Mouse (Mus musculus) intestine, embryonic 14.5 days (tissue): ENCODE data around the gene Cnnm2. TPM values are rescaled to one million over a fixed set of nuclear protein-coding genes. Genes with fewer than 3 reads are reported as not detected.

Source experiments
- ATAC-seq: fragments of 200-750 bp; cut with Nextera tagmentation; replicated peaks from 2 replicates; pipeline ENCODE4 v1.8.0; 2017; ENCODE audit warnings: low read depth, moderate number of reproducible peaks, moderate TSS enrichment, moderate library complexity; ENCODE audit not compliant: low FRiP score, low TSS enrichment
- DNase-seq: peaks from one replicate; pipeline ENCODE4 v3.0.0-alpha.2; 2018; ENCODE audit warnings: low spot score
- H3K27ac ChIP-seq: fragments of 300-500 bp; sonication (generic); 2 replicates; pipeline ENCODE4 v1.5.1; 2014; ENCODE audit warnings: low read depth, mild to moderate bottlenecking, control low read depth
- H3K27me3 ChIP-seq: fragments of 300-500 bp; sonication (generic); replicated peaks from 2 replicates; pipeline ENCODE4 v1.6.1; 2014; ENCODE audit warnings: low read length, control low read depth; ENCODE audit not compliant: control insufficient read depth, insufficient read depth
- H3K36me3 ChIP-seq: fragments of 300-500 bp; sonication (generic); 2 replicates; pipeline ENCODE4 v1.6.1; 2014; ENCODE audit warnings: low read length, control low read depth; ENCODE audit not compliant: control insufficient read depth, insufficient read depth
- H3K4me1 ChIP-seq: fragments of 300-500 bp; sonication (generic); replicated peaks from 2 replicates; pipeline ENCODE4 v1.6.1; 2014; ENCODE audit warnings: low read length, control low read depth, mixed read lengths; ENCODE audit not compliant: control insufficient read depth, insufficient read depth
- H3K4me2 ChIP-seq: fragments of 300-500 bp; sonication (generic); 2 replicates; pipeline ENCODE4 v1.6.1; 2014; ENCODE audit warnings: low read length
- H3K4me3 ChIP-seq: fragments of 300-500 bp; sonication (generic); 2 replicates; pipeline ENCODE4 v1.5.1; 2014; ENCODE audit warnings: low read depth, low read length, control low read depth, mixed read lengths
- H3K9ac ChIP-seq: fragments of 300-500 bp; sonication (generic); 2 replicates; pipeline ENCODE4 v1.6.1; 2014; ENCODE audit warnings: mild to moderate bottlenecking, low read length
- H3K9me3 ChIP-seq: fragments of 300-500 bp; sonication (generic); 2 replicates; pipeline ENCODE4 v1.6.1; 2016; ENCODE audit warnings: low read length, control low read depth; ENCODE audit not compliant: control insufficient read depth
- WGBS: fragments of 180-500 bp; shearing (Covaris S2); extraction: QIAGEN DNeasy Blood & Tissue Kit; methylation state at CpG from one replicate; pipeline ENCODE4 v1.1.7; 2014; 5-methylcytosine and 5-hydroxymethylcytosine counted together
- polyA plus RNA-seq: library from polyadenylated mRNA; unstranded; fragments of >200 nt; fragmentation: Nextera tagmentation; extraction: Ambion mirVana; gene quantifications from 2 replicates; pipeline ENCODE4 v1.2.1, GENCODE M21; 2014

Gene Cnnm2
- polyA plus RNA-seq, 1 experiment from 2014 or later: 2.2 TPM

GRCm38 (mm10) chr19:46808261-46808660 is 46.9 kb downstream of the Cnnm2 start:
- Histone ChIP-seq H3K9me3 (no peaks in the 10 kb centered on the region), H3K4me2 (no peak overlapping the region), H3K27ac (no peak overlapping the region), H3K36me3 (no peaks in the 10 kb centered on the region), H3K27me3 (no peaks in the 10 kb centered on the region), H3K4me1 (no peaks in the 10 kb centered on the region), H3K4me3 (no peak overlapping the region), H3K9ac (no peak overlapping the region)
- ATAC-seq (no peak), DNase-seq (no peak)
- WGBS: 92% methylated on average over 5 of the region's 5 CpGs

GRCm38 (mm10) chr19:46809031-46809430 is 47.6 kb downstream of the Cnnm2 start:
- no peaks in the 10 kb centered on the region for H3K27me3 ChIP-seq
- H3K4me2 ChIP-seq: no peak overlapping the region
- no peak for DNase-seq
- no peaks in the 10 kb centered on the region for H3K4me1 ChIP-seq
- no peak overlapping the region for H3K9ac ChIP-seq
- ATAC-seq: no peak
- H3K4me3 ChIP-seq: no peak overlapping the region
- WGBS: 91% methylated on average over 5 of the region's 5 CpGs
- no peaks in the 10 kb centered on the region for H3K9me3 ChIP-seq
- no peak overlapping the region for H3K27ac ChIP-seq
- H3K36me3 ChIP-seq: no peaks in the 10 kb centered on the region

DNA sequence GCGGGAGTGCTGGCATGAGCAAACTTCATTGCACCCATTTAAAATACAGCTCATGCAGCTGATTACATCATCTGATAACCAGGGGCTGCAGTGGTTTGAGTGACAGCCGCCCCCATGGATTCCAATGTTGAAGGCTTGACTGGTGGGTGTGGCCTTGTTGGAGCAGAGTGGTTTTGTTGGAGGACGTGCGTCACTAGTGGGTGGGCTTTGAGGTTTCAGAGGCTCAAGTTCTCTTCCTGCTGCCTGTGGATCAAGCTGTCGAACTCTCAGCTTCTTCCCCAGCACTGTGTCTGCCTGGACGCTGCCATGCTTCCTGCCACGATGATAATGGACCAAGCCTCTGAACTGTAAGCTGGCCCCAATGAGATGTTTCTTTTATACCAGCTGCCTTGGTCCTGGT is 57.9 kb downstream of the Cnnm2 start:
- DNase-seq: no peak
- 59% methylated on average over 7 of the region's 7 CpGs for WGBS
- Histone ChIP-seq H3K27ac (no peak overlapping the region), H3K9ac (no peak overlapping the region), H3K4me1 (no peaks in the 10 kb centered on the region), H3K27me3 (no peaks in the 10 kb centered on the region), H3K36me3 (no peaks in the 10 kb centered on the region), H3K4me2 (no peak overlapping the region), H3K4me3 (no peak overlapping the region), H3K9me3 (no peaks in the 10 kb centered on the region)
- ATAC-seq: no peak

DNA sequence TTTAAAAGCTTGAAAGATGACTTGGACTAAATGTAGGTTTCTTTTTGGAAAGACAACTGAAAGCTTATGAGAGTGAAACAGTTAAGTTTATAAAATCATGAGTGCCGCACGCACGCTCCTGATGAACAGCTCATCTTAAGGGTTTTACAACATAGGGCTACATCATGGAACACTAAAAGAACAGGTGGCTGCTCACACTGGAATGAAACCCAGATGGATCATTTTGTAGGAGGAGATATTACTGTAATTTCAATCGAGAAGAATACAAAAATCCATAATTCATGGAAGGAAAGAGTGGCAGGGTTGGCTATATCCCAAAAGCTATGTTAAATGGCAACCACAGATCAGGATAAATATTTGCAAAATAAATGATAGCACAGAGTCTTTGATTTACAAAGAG is 61.1 kb downstream of the Cnnm2 start:
- WGBS: 48% methylated on average over 4 of the region's 4 CpGs
- no peaks in the 10 kb centered on the region for H3K9me3 ChIP-seq
- H3K9ac ChIP-seq: no peak overlapping the region
- H3K4me1 ChIP-seq: no peaks in the 10 kb centered on the region
- H3K4me2 ChIP-seq: no peak overlapping the region
- DNase-seq: no peak
- ATAC-seq: no peak
- H3K36me3 ChIP-seq: no peaks in the 10 kb centered on the region
- H3K27ac ChIP-seq: no peak overlapping the region
- H3K27me3 ChIP-seq: no peaks in the 10 kb centered on the region
- H3K4me3 ChIP-seq: no peak overlapping the region

DNA sequence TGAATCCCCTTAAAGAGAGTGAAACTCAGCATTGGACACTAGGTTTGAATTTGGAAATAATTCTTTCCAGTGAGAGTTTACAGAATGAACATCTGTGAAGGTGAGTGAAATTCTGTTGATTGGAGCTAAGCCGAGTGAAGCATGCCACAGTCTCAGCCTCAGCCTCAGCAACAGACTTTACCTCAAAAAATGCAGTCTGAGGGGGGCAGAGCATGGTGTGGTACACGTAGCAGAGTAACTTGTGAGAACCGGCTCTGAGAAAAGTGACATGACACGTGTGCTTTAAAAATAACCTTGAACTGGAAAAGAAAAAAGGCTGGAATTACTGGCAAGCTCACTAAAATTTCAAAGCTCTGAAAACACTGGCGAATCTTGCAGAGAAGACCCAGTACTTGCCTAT is 62.4 kb downstream of the Cnnm2 start:
- DNase-seq (no peak), ATAC-seq (no peak)
- Histone ChIP-seq H3K36me3 (no peaks in the 10 kb centered on the region), H3K4me3 (no peak overlapping the region), H3K9ac (no peak overlapping the region), H3K27ac (no peak overlapping the region), H3K9me3 (no peaks in the 10 kb centered on the region), H3K4me1 (no peaks in the 10 kb centered on the region), H3K27me3 (no peaks in the 10 kb centered on the region), H3K4me2 (no peak overlapping the region)
- WGBS: 67% methylated on average over 5 of the region's 5 CpGs

DNA sequence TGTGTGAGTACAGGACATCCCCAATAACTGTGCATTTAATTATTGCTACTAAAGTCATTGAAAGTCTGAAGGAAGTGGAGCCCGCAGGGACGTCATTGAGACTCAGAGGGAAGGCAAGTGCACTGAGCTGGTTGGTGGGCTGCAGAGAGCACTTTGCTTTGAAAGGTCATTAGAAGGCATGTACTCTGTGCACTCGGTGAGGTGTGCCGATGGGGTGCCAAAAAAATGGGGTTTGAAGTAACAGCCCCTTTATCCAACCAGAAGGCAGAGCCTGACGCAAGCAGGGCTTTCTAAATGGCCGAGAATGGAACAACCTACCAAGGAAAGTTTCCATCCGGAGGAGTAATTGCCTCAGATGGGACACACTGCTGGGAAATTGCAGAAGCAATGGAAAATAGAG is 63.5 kb downstream of the Cnnm2 start:
- Histone ChIP-seq H3K9me3 (no peaks in the 10 kb centered on the region), H3K4me2 (no peak overlapping the region), H3K4me1 (no peaks in the 10 kb centered on the region), H3K4me3 (no peak overlapping the region), H3K9ac (no peak overlapping the region), H3K27ac (no peak overlapping the region), H3K27me3 (no peaks in the 10 kb centered on the region), H3K36me3 (no peaks in the 10 kb centered on the region)
- no peak for ATAC-seq
- WGBS: 85% methylated on average over 7 of the region's 7 CpGs
- no peak for DNase-seq

DNA sequence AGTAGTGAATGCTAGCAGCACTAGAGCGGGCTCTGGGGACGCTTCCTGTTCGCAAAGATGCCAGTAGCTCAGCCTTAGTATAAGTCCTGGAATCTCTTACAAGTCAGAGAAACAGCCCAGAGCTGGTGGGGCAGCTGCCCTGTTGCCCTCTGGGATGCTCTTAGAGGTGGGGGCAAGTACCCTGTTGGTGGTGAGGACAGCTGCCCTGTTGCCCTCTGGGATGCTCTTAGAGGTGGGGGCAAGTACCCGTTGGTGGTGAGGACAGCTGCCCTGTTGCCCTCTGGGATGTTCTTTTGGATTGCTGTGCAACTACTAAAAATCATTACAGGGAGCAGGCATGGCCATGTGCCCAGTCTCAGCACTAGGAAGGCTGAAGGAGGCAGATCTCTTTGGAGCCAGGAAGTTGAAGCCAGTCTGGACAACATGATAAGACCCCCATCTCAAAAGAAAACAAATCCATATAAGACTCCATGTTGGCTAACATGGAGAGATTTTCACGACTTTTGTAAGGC is 66.3 kb downstream of the Cnnm2 start:
- Histone ChIP-seq H3K4me3 (no peak overlapping the region), H3K9me3 (no peaks in the 10 kb centered on the region), H3K27ac (no peak overlapping the region), H3K27me3 (no peaks in the 10 kb centered on the region), H3K4me2 (no peak overlapping the region), H3K9ac (no peak overlapping the region), H3K4me1 (no peaks in the 10 kb centered on the region), H3K36me3 (no peaks in the 10 kb centered on the region)
- WGBS: 86% methylated on average over 5 of the region's 5 CpGs
- ATAC-seq (no peak), DNase-seq (no peak)

GRCm38 (mm10) chr19:46828961-46829360 is 67.6 kb downstream of the Cnnm2 start:
- Histone ChIP-seq H3K27ac (no peak overlapping the region), H3K27me3 (no peaks in the 10 kb centered on the region), H3K4me3 (no peak overlapping the region), H3K4me1 (no peaks in the 10 kb centered on the region), H3K9ac (no peak overlapping the region), H3K36me3 (no peaks in the 10 kb centered on the region), H3K9me3 (no peaks in the 10 kb centered on the region), H3K4me2 (no peak overlapping the region)
- no peak for ATAC-seq
- 24% methylated on average over 3 of the region's 3 CpGs for WGBS
- DNase-seq: no peak

GRCm38 (mm10) chr19:46831381-46831780 is 70.0 kb downstream of the Cnnm2 start:
- 70% methylated on average over 9 of the region's 9 CpGs for WGBS
- no peaks in the 10 kb centered on the region for H3K4me1 ChIP-seq
- ATAC-seq: no peak
- H3K9ac ChIP-seq: no peak overlapping the region
- no peaks in the 10 kb centered on the region for H3K27me3 ChIP-seq
- no peak overlapping the region for H3K4me2 ChIP-seq
- H3K9me3 ChIP-seq: no peaks in the 10 kb centered on the region
- no peak for DNase-seq
- no peaks in the 10 kb centered on the region for H3K36me3 ChIP-seq
- no peak overlapping the region for H3K27ac ChIP-seq
- H3K4me3 ChIP-seq: no peak overlapping the region
